Mouse (Mus musculus): ENCODE data around the gene Iqschfp.

The Iqschfp gene

GRCm38 (mm10) chr3:68202162-68202902 lies 310.3 kb downstream of the Iqschfp start:
- in situ Hi-C loops (cut with MboI) = no loop called here

- in situ Hi-C loops (cut with MboI) = no loop called here
Measured at GRCm38 (mm10) chr3:68203934-68204467, 312.0 kb downstream of the Iqschfp start.

- in situ Hi-C loops (cut with MboI) = no loop called here
Measured at GRCm38 (mm10) chr3:68210422-68210821, 318.4 kb downstream of the Iqschfp start.

- in situ Hi-C loops (cut with MboI) = no loop called here
Measured at GRCm38 (mm10) chr3:68221452-68221851, 329.4 kb downstream of the Iqschfp start.

- in situ Hi-C loops (cut with MboI) = no loop called here
Measured at GRCm38 (mm10) chr3:68239887-68240286, 347.9 kb downstream of the Iqschfp start.

GRCm38 (mm10) chr3:68243239-68243638 lies 351.2 kb downstream of the Iqschfp start:
- in situ Hi-C loops (cut with MboI) = no loop called here

GRCm38 (mm10) chr3:68246154-68246553 lies 354.1 kb downstream of the Iqschfp start:
- in situ Hi-C loops (cut with MboI) = no loop called here

- in situ Hi-C loops (cut with MboI) = no loop called here
Measured at GRCm38 (mm10) chr3:68250589-68250988, 358.6 kb downstream of the Iqschfp start.

GRCm38 (mm10) chr3:68252335-68252734 lies 360.3 kb downstream of the Iqschfp start:
- in situ Hi-C loops (cut with MboI) = no loop called here

GRCm38 (mm10) chr3:68262304-68262703 lies 370.3 kb downstream of the Iqschfp start:
- in situ Hi-C loops (cut with MboI) = no loop called here

GRCm38 (mm10) chr3:68267905-68268304 lies 375.9 kb downstream of the Iqschfp start:
- in situ Hi-C loops (cut with MboI) = no loop called here

- in situ Hi-C loops (cut with MboI) = no loop called here
Measured at GRCm38 (mm10) chr3:68269251-68269650, 377.2 kb downstream of the Iqschfp start.

GRCm38 (mm10) chr3:68270246-68270645 lies 378.2 kb downstream of the Iqschfp start:
- in situ Hi-C loops (cut with MboI) = no loop called here

GRCm38 (mm10) chr3:68271457-68271856 lies 379.4 kb downstream of the Iqschfp start:
- in situ Hi-C loops (cut with MboI) = no loop called here

GRCm38 (mm10) chr3:68271881-68272280 lies 379.8 kb downstream of the Iqschfp start:
- in situ Hi-C loops (cut with MboI) = no loop called here

GRCm38 (mm10) chr3:68282844-68283594 lies 391.0 kb downstream of the Iqschfp start:
- in situ Hi-C loops (cut with MboI) = no loop called here

GRCm38 (mm10) chr3:68283595-68283991 lies 391.6 kb downstream of the Iqschfp start:
- in situ Hi-C loops (cut with MboI) = no loop called here

- in situ Hi-C loops (cut with MboI) = no loop called here
Measured at GRCm38 (mm10) chr3:68284500-68284899, 392.5 kb downstream of the Iqschfp start.

GRCm38 (mm10) chr3:68296752-68297151 lies 404.7 kb downstream of the Iqschfp start:
- in situ Hi-C loops (cut with MboI) = no loop called here

GRCm38 (mm10) chr3:68305647-68306046 lies 413.6 kb downstream of the Iqschfp start:
- in situ Hi-C loops (cut with MboI) = no loop called here

- in situ Hi-C loops (cut with MboI) = no loop called here
Measured at GRCm38 (mm10) chr3:68306726-68307125, 414.7 kb downstream of the Iqschfp start.

- in situ Hi-C loops (cut with MboI) = no loop called here
Measured at GRCm38 (mm10) chr3:68325575-68325974, 433.5 kb downstream of the Iqschfp start.

GRCm38 (mm10) chr3:68332515-68332914 lies 440.5 kb downstream of the Iqschfp start:
- in situ Hi-C loops (cut with MboI) = no loop called here

Data from mature B cell (primary cell).